Mouse (Mus musculus) limb, embryonic 11.5 days (tissue): ENCODE measurements around the gene Dnah12. TPM values are rescaled to one million over a fixed set of nuclear protein-coding genes. Genes with fewer than 3 reads are reported as not detected.
"Not testable (repeated sequence)": the region's sequence is repeated elsewhere in the genome, so short reads cannot be mapped to it uniquely, and the experiment has no call there.

ENCODE experiments used
- ATAC-seq: fragments of 200-750 bp; cut with Nextera tagmentation; 2 replicates; pipeline ENCODE4 v1.8.0; 2017; ENCODE audit warnings: low read depth; ENCODE audit not compliant: insufficient number of reproducible peaks, low FRiP score, low TSS enrichment
- DNase-seq: peaks from one replicate; pipeline ENCODE4 v3.0.0-alpha.2; 2015; ENCODE audit warnings: low spot score
- H3K27ac ChIP-seq: fragments of 300-500 bp; sonication (generic); replicated peaks from 2 replicates; pipeline ENCODE4 v1.5.1; 2014; ENCODE audit warnings: low read depth, mild to moderate bottlenecking, low read length
- H3K27me3 ChIP-seq: fragments of 300-500 bp; sonication (generic); 2 replicates; pipeline ENCODE4 v1.6.1; 2014; ENCODE audit warnings: mild to moderate bottlenecking, low read length, mixed read lengths; ENCODE audit not compliant: control insufficient read depth, insufficient read depth
- H3K36me3 ChIP-seq: fragments of 300-500 bp; sonication (generic); 2 replicates; pipeline ENCODE4 v1.6.1; 2014; ENCODE audit warnings: mild to moderate bottlenecking, low read length, moderate library complexity, mixed read lengths; ENCODE audit not compliant: control insufficient read depth, insufficient read depth
- H3K4me1 ChIP-seq: fragments of 300-500 bp; sonication (generic); 2 replicates; pipeline ENCODE4 v1.6.1; 2014; ENCODE audit warnings: low read length, mixed read lengths; ENCODE audit not compliant: control insufficient read depth, insufficient read depth
- H3K4me2 ChIP-seq: fragments of 300-500 bp; sonication (generic); 2 replicates; pipeline ENCODE4 v1.6.1; 2014; ENCODE audit warnings: low read depth, mild to moderate bottlenecking, moderate library complexity; ENCODE audit not compliant: severe bottlenecking
- H3K4me3 ChIP-seq: fragments of 300-500 bp; sonication (generic); 2 replicates; pipeline ENCODE4 v1.5.1; 2014; ENCODE audit warnings: low read depth, low read length
- H3K9ac ChIP-seq: fragments of 300-500 bp; sonication (generic); 2 replicates; pipeline ENCODE4 v1.6.1; 2014; ENCODE audit warnings: mild to moderate bottlenecking, low read length
- H3K9me3 ChIP-seq: fragments of 300-500 bp; sonication (generic); 2 replicates; pipeline ENCODE4 v1.6.1; 2016; ENCODE audit warnings: low read length; ENCODE audit not compliant: control insufficient read depth
- WGBS: fragments of 180-500 bp; shearing (Covaris S2); extraction: QIAGEN DNeasy Blood & Tissue Kit; methylation state at CpG from one replicate; pipeline ENCODE4 v1.1.7; 2014; 5-methylcytosine and 5-hydroxymethylcytosine counted together
- polyA plus RNA-seq: library from polyadenylated mRNA; unstranded; fragments of >200 nt; fragmentation: Nextera tagmentation; extraction: Ambion mirVana; gene quantifications from 2 replicates; pipeline ENCODE4 v1.2.1, GENCODE M21; 2014

Gene Dnah12
- polyA plus RNA-seq, 1 experiment from 2014 or later, result not detected

DNA sequence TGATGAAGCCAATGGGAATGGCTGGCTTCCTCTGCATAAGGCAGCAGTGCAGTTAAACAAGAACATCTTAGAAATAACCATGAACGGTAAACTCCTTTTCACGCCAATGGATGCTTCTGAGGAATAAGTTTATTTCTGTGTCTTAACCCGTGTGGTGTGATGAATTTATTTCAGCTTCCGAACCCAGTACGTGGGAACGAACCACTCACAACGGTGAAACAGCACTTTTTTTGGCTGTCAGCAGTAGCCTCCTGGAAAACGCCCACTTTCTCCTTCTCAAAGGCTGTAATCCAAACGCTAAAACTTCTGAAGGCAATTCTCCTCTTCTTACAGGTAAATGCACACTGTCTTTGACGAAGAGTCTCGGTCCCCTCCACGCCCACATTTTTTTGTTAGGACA lies 207.8 kb downstream of the Dnah12 start:
- Histone ChIP-seq H3K27ac (no peak overlapping the region), H3K4me1 (no peaks in the 10 kb centered on the region), H3K27me3 (no peaks in the 10 kb centered on the region), H3K36me3 (no peaks in the 10 kb centered on the region), H3K9ac (no peak overlapping the region), H3K4me3 (no peak overlapping the region), H3K4me2 (no peak overlapping the region), H3K9me3 (no peaks in the 10 kb centered on the region)
- no peak for DNase-seq
- whole genome bisulfite sequencing, result 90% methylated on average over 12 of the region's 12 CpGs
- no peak for ATAC-seq

DNA sequence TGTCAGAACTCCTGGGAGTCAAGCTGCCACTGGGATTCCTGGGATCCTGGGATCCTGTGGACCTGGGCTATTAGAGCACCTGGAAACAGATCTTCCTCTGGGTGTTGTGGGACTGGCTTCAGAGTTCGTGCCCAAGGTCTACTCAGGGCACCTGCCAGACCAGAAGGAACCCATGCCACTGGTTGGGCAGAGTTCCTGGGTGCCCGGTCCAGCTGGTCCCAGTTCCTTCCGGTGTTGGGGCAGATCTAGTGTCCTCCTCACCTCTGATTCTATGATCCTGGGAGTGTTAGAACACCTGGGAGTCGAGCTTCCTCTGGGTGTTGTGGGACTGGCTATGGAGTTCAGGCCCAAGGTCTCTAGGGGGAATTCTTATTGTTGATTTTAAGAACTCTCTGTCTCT lies 214.3 kb downstream of the Dnah12 start:
- H3K4me3 ChIP-seq, result no peak overlapping the region
- WGBS, result 82% methylated on average over 4 of the region's 4 CpGs
- no peak for DNase-seq

DNA sequence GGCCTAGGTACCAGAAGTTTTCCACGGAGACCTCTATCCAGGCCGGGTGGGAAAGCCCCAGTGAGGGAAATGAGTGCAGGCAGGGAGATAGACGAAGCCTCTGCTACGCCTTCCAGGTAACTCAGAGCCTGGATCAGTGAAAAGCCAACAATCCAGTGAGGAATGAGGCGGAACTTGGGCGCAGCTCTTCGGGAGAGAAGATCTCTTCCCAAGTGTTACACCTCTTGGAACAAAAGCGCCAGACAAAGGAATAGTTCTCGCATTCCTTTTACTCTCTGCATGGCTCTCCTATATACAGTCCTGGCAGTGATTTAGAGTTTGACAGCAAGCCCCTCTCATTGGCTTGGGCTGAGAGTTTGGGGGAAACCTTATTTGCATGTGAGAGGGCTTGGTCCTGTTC lies 217.4 kb downstream of the Dnah12 start:
- not testable (repeated sequence) for H3K9me3 ChIP-seq, H3K4me2 ChIP-seq, ATAC-seq, H3K27ac ChIP-seq, H3K27me3 ChIP-seq, DNase-seq, H3K4me3 ChIP-seq, H3K4me1 ChIP-seq, H3K9ac ChIP-seq, H3K36me3 ChIP-seq
- 58% methylated on average over 9 of the region's 9 CpGs for WGBS

More for the DNA sequence above, 214.3 kb downstream of the Dnah12 start:
- no peak for ATAC-seq
- no peak overlapping the region for H3K9ac ChIP-seq
- no peak overlapping the region for H3K27ac ChIP-seq
- H3K9me3 ChIP-seq, result no peaks in the 10 kb centered on the region
- H3K36me3 ChIP-seq, result no peaks in the 10 kb centered on the region
- H3K4me2 ChIP-seq, result no peak overlapping the region
- H3K4me1 ChIP-seq, result no peaks in the 10 kb centered on the region
- no peaks in the 10 kb centered on the region for H3K27me3 ChIP-seq

DNA sequence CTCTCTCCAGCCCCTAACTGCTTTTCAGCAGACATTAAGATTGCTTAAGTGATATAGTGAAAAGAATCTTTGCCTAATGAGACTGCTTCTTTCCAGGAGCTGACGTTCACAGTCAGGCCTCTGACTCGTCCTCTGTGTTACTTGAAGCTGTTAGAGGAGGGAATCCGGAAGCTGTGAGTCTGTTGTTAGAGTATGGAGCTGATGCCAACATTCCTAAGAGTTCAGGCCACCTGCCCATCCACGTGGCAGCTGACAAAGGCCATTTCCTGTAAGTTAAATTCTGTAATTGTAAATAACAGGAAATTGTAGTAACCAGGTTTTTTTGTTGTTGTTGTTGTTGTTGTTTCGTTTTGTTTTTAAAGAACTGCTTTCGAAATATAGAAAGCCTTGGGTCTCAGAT lies 218.1 kb downstream of the Dnah12 start:
- Histone ChIP-seq H3K36me3 (no peaks in the 10 kb centered on the region), H3K27me3 (no peaks in the 10 kb centered on the region), H3K4me2 (no peak overlapping the region), H3K4me3 (no peak overlapping the region), H3K9me3 (no peaks in the 10 kb centered on the region), H3K27ac (no peak overlapping the region), H3K9ac (no peak overlapping the region), H3K4me1 (no peaks in the 10 kb centered on the region)
- DNase-seq (no peak), ATAC-seq (no peak)
- 76% methylated on average over 6 of the region's 6 CpGs for WGBS

DNA sequence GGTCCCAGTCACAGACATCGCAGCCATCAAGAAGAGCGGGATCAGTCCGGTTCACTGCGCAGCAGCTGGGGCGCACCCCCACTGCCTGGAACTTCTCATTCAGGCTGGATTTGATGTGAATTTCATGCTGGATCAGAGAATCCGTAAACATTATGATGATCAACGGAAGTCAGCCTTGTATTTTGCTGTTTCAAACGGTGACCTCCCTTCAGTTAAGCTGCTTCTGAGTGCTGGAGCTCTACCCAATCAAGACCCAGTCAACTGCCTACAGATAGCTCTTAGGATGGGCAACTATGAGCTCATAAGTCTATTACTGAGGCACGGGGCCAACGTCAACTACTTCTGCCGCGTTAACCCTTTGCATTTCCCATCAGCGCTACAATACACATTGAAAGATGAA lies 218.8 kb downstream of the Dnah12 start:
- no peak overlapping the region for H3K4me2 ChIP-seq
- H3K4me1 ChIP-seq, result no peaks in the 10 kb centered on the region
- no peak overlapping the region for H3K9ac ChIP-seq
- DNase-seq, result no peak
- H3K36me3 ChIP-seq, result no peaks in the 10 kb centered on the region
- H3K27ac ChIP-seq, result no peak overlapping the region
- H3K27me3 ChIP-seq, result no peaks in the 10 kb centered on the region
- no peak overlapping the region for H3K4me3 ChIP-seq
- no peaks in the 10 kb centered on the region for H3K9me3 ChIP-seq
- ATAC-seq, result no peak
- 93% methylated on average over 13 of the region's 13 CpGs for WGBS

DNA sequence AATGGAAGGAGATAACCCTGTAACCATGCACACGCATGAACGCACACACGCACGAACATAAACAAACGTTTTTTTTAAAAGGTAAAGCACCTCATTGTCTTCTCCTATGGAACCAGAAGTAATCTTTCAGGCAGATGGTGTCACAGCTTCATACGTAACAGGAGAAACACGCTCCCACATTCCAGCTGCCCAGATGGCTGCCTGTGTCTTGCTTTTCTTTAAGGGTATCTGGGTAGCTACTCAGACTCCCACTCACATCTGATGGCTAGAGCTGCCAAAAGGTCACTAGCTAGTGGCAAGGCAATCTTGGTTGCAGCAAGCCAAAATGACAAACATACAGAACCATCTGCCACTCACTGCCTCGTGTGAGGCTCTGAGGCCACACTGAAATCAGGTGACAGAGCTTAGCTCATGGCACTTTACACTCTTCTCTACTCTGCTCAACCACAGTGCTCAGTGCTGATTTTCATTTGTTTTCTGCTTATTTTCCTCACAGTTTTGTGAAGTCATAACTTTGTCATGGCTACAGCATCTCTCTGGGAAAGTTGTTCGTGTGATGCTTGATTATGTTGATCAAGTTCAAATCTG lies 220.7 kb downstream of the Dnah12 start:
- Histone ChIP-seq H3K9ac (no peak overlapping the region), H3K4me3 (no peak overlapping the region), H3K36me3 (no peaks in the 10 kb centered on the region), H3K9me3 (no peaks in the 10 kb centered on the region), H3K27me3 (no peaks in the 10 kb centered on the region), H3K27ac (no peak overlapping the region), H3K4me1 (no peaks in the 10 kb centered on the region), H3K4me2 (no peak overlapping the region)
- ATAC-seq (no peak), DNase-seq (no peak)
- WGBS, result 87% methylated on average over 9 of the region's 9 CpGs

DNA sequence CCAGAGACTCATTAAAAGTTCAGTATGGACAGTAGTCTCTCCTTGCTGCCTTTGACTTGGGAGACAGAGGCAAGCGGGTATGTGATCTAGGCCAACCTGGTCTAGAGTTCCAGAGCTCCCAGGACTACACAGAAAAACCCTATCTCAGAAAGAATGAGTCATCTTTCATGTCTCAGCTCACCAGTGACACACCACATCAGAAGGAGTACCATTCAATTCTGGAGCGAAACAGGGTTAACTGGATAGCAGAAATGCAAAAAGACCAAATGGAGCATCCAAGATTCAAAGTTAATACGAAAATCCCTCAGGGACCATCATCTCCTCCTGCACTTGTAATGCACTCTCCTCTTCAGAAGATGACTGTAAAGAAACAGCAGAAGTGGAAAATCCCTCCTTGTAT lies 226.2 kb downstream of the Dnah12 start:
- Histone ChIP-seq H3K27me3 (no peaks in the 10 kb centered on the region), H3K4me1 (no peaks in the 10 kb centered on the region), H3K9me3 (no peaks in the 10 kb centered on the region), H3K4me3 (no peak overlapping the region), H3K27ac (no peak overlapping the region), H3K4me2 (no peak overlapping the region), H3K9ac (no peak overlapping the region), H3K36me3 (no peaks in the 10 kb centered on the region)
- no peak for ATAC-seq
- no peak for DNase-seq
- WGBS, result 90% methylated on average over 3 of the region's 3 CpGs

DNA sequence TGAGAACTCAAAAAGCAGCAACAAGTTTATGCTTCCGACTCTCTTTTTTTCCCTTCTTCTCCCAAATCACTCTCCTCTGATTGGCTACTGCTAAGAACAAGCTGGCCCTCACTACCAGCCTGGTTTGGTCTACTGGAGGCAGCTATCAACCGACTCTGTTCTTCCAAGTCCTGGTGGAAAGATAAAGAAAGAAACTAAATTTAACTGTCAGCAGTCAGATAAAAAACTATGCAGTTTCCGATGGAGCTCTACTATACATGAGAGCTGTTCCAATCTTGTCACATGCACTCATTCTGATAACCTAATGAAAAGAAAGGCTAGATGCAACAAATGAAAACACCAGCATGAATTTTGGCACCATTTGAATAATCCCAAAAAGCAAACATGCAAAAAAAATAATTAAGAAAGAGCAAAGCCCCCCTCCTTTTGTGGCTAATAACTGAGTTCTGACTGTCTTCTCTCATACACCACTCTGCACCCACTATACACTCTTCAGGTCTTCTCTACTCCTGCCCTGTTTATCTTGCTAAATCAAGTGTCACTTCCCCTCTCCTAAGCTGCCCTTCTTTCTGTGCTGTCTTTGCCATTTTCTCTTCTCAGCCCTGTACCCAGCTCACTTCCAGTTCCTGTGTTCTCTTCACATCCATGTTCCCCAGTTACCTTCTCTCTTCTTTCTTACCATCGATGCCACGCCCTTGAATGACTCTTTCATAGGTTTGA lies 230.8 kb downstream of the Dnah12 start:
- no peak for ATAC-seq
- Histone ChIP-seq H3K4me1 (no peaks in the 10 kb centered on the region), H3K9ac (no peak overlapping the region), H3K9me3 (no peaks in the 10 kb centered on the region), H3K4me2 (no peak overlapping the region), H3K4me3 (no peak overlapping the region), H3K27me3 (no peaks in the 10 kb centered on the region), H3K27ac (no peak overlapping the region), H3K36me3 (peaks cover 2% of the 10 kb centered on the region; the same call in 1 of the 2 replicates)
- DNase-seq, result no peak
- WGBS, result 93% methylated on average over 5 of the region's 5 CpGs

DNA sequence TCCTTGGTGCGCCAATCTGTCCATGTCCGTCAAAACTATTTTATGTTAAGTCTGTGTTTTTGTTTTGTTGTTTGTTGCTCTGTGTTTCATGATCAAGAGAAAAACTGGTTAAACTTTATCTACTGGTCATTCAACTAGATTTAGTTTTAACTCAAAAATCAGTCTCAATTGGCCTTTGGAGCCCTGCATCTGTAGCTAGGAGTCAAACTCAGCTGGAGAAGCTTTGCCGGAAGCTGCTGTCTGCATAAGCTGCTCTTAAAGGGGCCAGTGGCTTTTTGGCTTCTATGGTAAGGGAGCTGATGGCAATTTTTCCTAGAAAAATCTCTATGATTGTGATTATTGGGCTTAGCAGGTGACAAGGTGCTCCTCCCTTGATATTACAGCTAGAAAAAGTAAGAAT lies 241.8 kb downstream of the Dnah12 start:
- no peak for DNase-seq
- ATAC-seq, result no peak
- Histone ChIP-seq H3K9me3 (no peaks in the 10 kb centered on the region), H3K36me3 (no peaks in the 10 kb centered on the region; the same call in 1 of the 2 replicates), H3K4me2 (no peak overlapping the region), H3K9ac (no peak overlapping the region), H3K4me3 (no peak overlapping the region), H3K4me1 (no peaks in the 10 kb centered on the region), H3K27me3 (no peaks in the 10 kb centered on the region), H3K27ac (no peak overlapping the region)
- 88% methylated on average over 3 of the region's 3 CpGs for WGBS
